11 mouse cellular contexts compared by ENCODE assay signal in genomic region chr11:98418939-98419547, GRCm38 (mm10). TPM values are rescaled to one million over a fixed set of nuclear protein-coding genes. Genes with fewer than 3 reads are reported as not detected.
DNase-seq lines count a peak whose midpoint lies in the region; ATAC-seq and TF ChIP-seq lines count a peak whose summit lies in the region.
"Had no signal": no experiment of that assay in that cellular context is flagged by ENCODE, and none has a peak within 500 bp of the region (broad histone marks: within the 10 kb centered on the region; RNA-seq: fewer than 3 reads in every experiment).

No protein-coding gene starts in this region.

- no peak; the same call in 1 of the 2 replicates for ATAC-seq in kidney, postnatal 0 days (replicated peaks; ENCODE audit: low FRiP score, low read depth)
- ATAC-seq in lung, postnatal 0 days = peak; percentile 86

- peak overlapping the region; percentile 62; the same call in 1 of the 2 replicates for H3K27ac ChIP-seq in kidney, postnatal 0 days
- H3K27ac ChIP-seq in lung, postnatal 0 days (ENCODE audit: low read length) = peak overlapping the region; percentile 66

- H3K36me3 ChIP-seq in kidney, postnatal 0 days (ENCODE audit: insufficient read depth, low read length) = peaks cover 20% of the 10 kb centered on the region
- peaks cover 20% of the 10 kb centered on the region; the same call in 1 of the 2 replicates for H3K36me3 ChIP-seq in lung, postnatal 0 days (ENCODE audit: insufficient read depth, low read length)

- WGBS in kidney, postnatal 0 days = 73% methylated on average over 10 of the region's 10 CpGs
- WGBS in lung, postnatal 0 days = 64% methylated on average over 10 of the region's 10 CpGs

- H3K9ac ChIP-seq in kidney, postnatal 0 days (ENCODE audit: low read depth, low read length) = 0 out of 2 replicates have a peak overlapping the region, but pooled peaks have one; percentile 35
- no peak overlapping the region for H3K9ac ChIP-seq in lung, postnatal 0 days (replicated peaks; ENCODE audit: low read depth)

- no peaks in the 10 kb centered on the region for H3K9me3 ChIP-seq in kidney, postnatal 0 days (replicated peaks; ENCODE audit: low read length)
- H3K9me3 ChIP-seq in lung, postnatal 0 days (ENCODE audit: low read length) = no peaks in the 10 kb centered on the region
- H3K9me3 ChIP-seq: midbrain, embryonic 10.5 days had no signal

- DNase-seq in ovary, postnatal 14 days (ENCODE audit: low spot score) = peak; percentile 32
- no peak for DNase-seq in ovary, postnatal 36 days (ENCODE audit: low spot score)
- no peak for DNase-seq in kidney, postnatal 0 days (ENCODE audit: low spot score)
- peak; percentile 86 for DNase-seq in lung, postnatal 0 days (ENCODE audit: low spot score)
- DNase-seq in c-Kit-positive CD71-positive TER-119-positive erythroid progenitor cells, embryonic 14.5 days (ENCODE audit: low spot score) = no peak
- no peak for DNase-seq in right cerebral cortex, adult 2 months (ENCODE audit: low spot score in 2 of 2)
- no peak for DNase-seq in adrenal gland, adult 2 months
- DNase-seq: cerebellum, adult 9-11 months; right cerebral cortex, postnatal 14 days had no signal

- H3K4me2 ChIP-seq in kidney, postnatal 0 days (ENCODE audit: low read length) = no peak overlapping the region
- 0 out of 2 replicates have a peak overlapping the region, but pooled peaks have one; percentile 19 for H3K4me2 ChIP-seq in lung, postnatal 0 days (replicated peaks; ENCODE audit: low read depth, low read length)

- no peaks in the 10 kb centered on the region for H3K27me3 ChIP-seq in kidney, postnatal 0 days (ENCODE audit: insufficient read depth, low read length)
- H3K27me3 ChIP-seq in lung, postnatal 0 days (replicated peaks; ENCODE audit: insufficient read depth, low read length) = no peaks in the 10 kb centered on the region

- TF ChIP-seq CTCF in kidney, postnatal 0 days (IDR thresholded peaks at IDR 0.05; ENCODE audit: low read depth) = peak; percentile 48
- TF ChIP-seq CTCF in lung, postnatal 0 days (IDR thresholded peaks at IDR 0.05) = peak; percentile 47; the same call in 1 of the 2 replicates

- TF ChIP-seq EP300 in lung, postnatal 0 days (IDR thresholded peaks at IDR 0.05) = no peak

- H3K4me3 ChIP-seq in kidney, postnatal 0 days (replicated peaks; ENCODE audit: low read depth, low read length) = no peak overlapping the region
- H3K4me3 ChIP-seq in lung, postnatal 0 days (ENCODE audit: low read depth, low read length) = no peak overlapping the region
- H3K4me3 ChIP-seq: midbrain, embryonic 10.5 days had no signal

- H3K4me1 ChIP-seq in kidney, postnatal 0 days (replicated peaks; ENCODE audit: insufficient read depth, low read length) = peaks cover 15% of the 10 kb centered on the region
- H3K4me1 ChIP-seq in lung, postnatal 0 days (ENCODE audit: insufficient read depth, low read depth, low read length) = peaks cover 5% of the 10 kb centered on the region; the same call in 1 of the 2 replicates

RNA-seq across cellular contexts. Expression of gene Erbb2, which starts 6.8 kb away (rescaled TPM):
- polyA plus RNA-seq in kidney, postnatal 0 days (2015; fragmentation: Nextera tagmentation; extraction: Ambion mirVana) = 36.1 and 41.1 TPM in 2 replicates
- polyA plus RNA-seq in lung, postnatal 0 days (2015; fragmentation: Nextera tagmentation; extraction: Ambion mirVana) = 21.2 and 23.6 TPM in 2 replicates
- total RNA-seq in adrenal gland, adult 2 months (2021) = 1 to 10 TPM; 2.4 to 5.9 TPM
- 7.0 and 7.2 TPM in 2 replicates for polyA plus RNA-seq in adrenal gland, adult 2 months (2012; rRNA removed)

RNA-seq across cellular contexts. Expression of gene Pgap3, which starts 18.8 kb away (rescaled TPM):
- polyA plus RNA-seq in kidney, postnatal 0 days (2015; fragmentation: Nextera tagmentation; extraction: Ambion mirVana) = 16.1 and 17.4 TPM in 2 replicates
- polyA plus RNA-seq in lung, postnatal 0 days (2015; fragmentation: Nextera tagmentation; extraction: Ambion mirVana) = 8.0 and 8.6 TPM in 2 replicates
- 1 to 10 TPM; 4.7 to 5.9 TPM for total RNA-seq in adrenal gland, adult 2 months (2021)
- polyA plus RNA-seq in adrenal gland, adult 2 months (2012; rRNA removed) = 18.4 and 20.3 TPM in 2 replicates

RNA-seq across cellular contexts. Expression of gene Mien1, which starts 19.7 kb away (rescaled TPM):
- polyA plus RNA-seq in kidney, postnatal 0 days (2015; fragmentation: Nextera tagmentation; extraction: Ambion mirVana) = 155 and 158 TPM in 2 replicates
- 86.1 and 96.0 TPM in 2 replicates for polyA plus RNA-seq in lung, postnatal 0 days (2015; fragmentation: Nextera tagmentation; extraction: Ambion mirVana)
- 10 to 100 TPM; 88.5 to 93.5 TPM for total RNA-seq in adrenal gland, adult 2 months (2021)
- polyA plus RNA-seq in adrenal gland, adult 2 months (2012; rRNA removed) = 43.0 and 49.2 TPM in 2 replicates

RNA-seq across cellular contexts. Expression of gene Grb7, which starts 27.2 kb away (rescaled TPM):
- 66.9 and 73.2 TPM in 2 replicates for polyA plus RNA-seq in kidney, postnatal 0 days (2015; fragmentation: Nextera tagmentation; extraction: Ambion mirVana)
- polyA plus RNA-seq in lung, postnatal 0 days (2015; fragmentation: Nextera tagmentation; extraction: Ambion mirVana) = 30.7 and 33.1 TPM in 2 replicates
- total RNA-seq in adrenal gland, adult 2 months (2021) = under 1 TPM; 0.35 to 0.45 TPM
- 0.97 and 1.1 TPM in 2 replicates for polyA plus RNA-seq in adrenal gland, adult 2 months (2012; rRNA removed)

RNA-seq across cellular contexts. Expression of gene Pnmt, which starts 32.8 kb away (rescaled TPM):
- polyA plus RNA-seq in kidney, postnatal 0 days (2015; fragmentation: Nextera tagmentation; extraction: Ambion mirVana) = 3.5 and 3.7 TPM in 2 replicates
- polyA plus RNA-seq in lung, postnatal 0 days (2015; fragmentation: Nextera tagmentation; extraction: Ambion mirVana) = 0.12 TPM in 1 of 2 replicates, not detected in the other
- total RNA-seq in adrenal gland, adult 2 months (2021) = 100 to 1,000 TPM; 314 to 601 TPM
- polyA plus RNA-seq in adrenal gland, adult 2 months (2012; rRNA removed) = 379 and 598 TPM in 2 replicates
- total RNA-seq: liver, adult 2 months had no signal
- polyA plus RNA-seq: liver, adult 2 months; midbrain, embryonic 10.5 days had no signal

Comparison
In these comparisons a context has a peak if more than half of its experiments do, and no peak if none do; other contexts are left out.
1. DNase-seq: peak in ovary, postnatal 14 days (single experiment) and lung, postnatal 0 days (single experiment); none in ovary, postnatal 36 days (single experiment), kidney, postnatal 0 days (single experiment), c-Kit-positive CD71-positive TER-119-positive erythroid progenitor cells, embryonic 14.5 days (single experiment), right cerebral cortex, adult 2 months (0 of 2) and adrenal gland, adult 2 months (single experiment).